Mouse (Mus musculus) bone marrow, adult 2 months (tissue): Measurements from ENCODE around the gene Eif2d. TPM values are rescaled to one million over a fixed set of nuclear protein-coding genes. Genes with fewer than 3 reads are reported as not detected.

ENCODE experiments used
- H3K27ac ChIP-seq: fragments of 200-500 bp; 2 replicates; pipeline ENCODE4 v1.5.1; 2012; ENCODE audit warnings: low read depth, mild to moderate bottlenecking, control low read depth, inconsistent platforms, low read length; ENCODE audit not compliant: control insufficient read depth, poor library complexity, insufficient read depth
- H3K4me1 ChIP-seq: fragments of 200-500 bp; 2 replicates; pipeline ENCODE4 v1.6.1; 2011; ENCODE audit warnings: low read length; ENCODE audit not compliant: control insufficient read depth, insufficient read depth
- H3K4me3 ChIP-seq: fragments of 200-500 bp; replicated peaks from 2 replicates; pipeline ENCODE3; 2011; ENCODE audit warnings: mild to moderate bottlenecking, low read depth, low read length, control low read depth; ENCODE audit not compliant: control insufficient read depth
- CTCF ChIP-seq: fragments of 200-500 bp; IDR thresholded peaks from 2 replicates; pipeline ENCODE4 v1.5.1; 2011; ENCODE audit warnings: low read length, control low read depth; ENCODE audit not compliant: control insufficient read depth, insufficient read depth
- POLR2A ChIP-seq: fragments of 200-500 bp; IDR thresholded peaks from 2 replicates; pipeline ENCODE4 v1.6.1; 2011; ENCODE audit warnings: low read depth, mild to moderate bottlenecking, control low read depth, low read length, borderline replicate concordance; ENCODE audit not compliant: control insufficient read depth
- WGBS: fragments of 180-500 bp; shearing (Covaris S2); methylation state at CpG from one replicate; pipeline ENCODE4 v1.1.7; 2018; 5-methylcytosine and 5-hydroxymethylcytosine counted together
- polyA plus RNA-seq: library from polyadenylated mRNA; stranded (reverse); fragments of >200 nt; gene quantifications from 2 replicates; pipeline ENCODE4 v1.2.4, GENCODE M21; 2011; ENCODE audit warnings: low replicate concordance; ENCODE audit not compliant: missing spikeins, insufficient read depth, insufficient read length

Eif2d gene
- polyA plus RNA-seq, 1 experiment: 25.3 TPM

- H3K4me1 ChIP-seq: peaks cover 21% of the 10 kb centered on the region
- 47% methylated on average over 8 of the region's 8 CpGs for WGBS
- no peak overlapping the region for H3K4me3 ChIP-seq
- TF ChIP-seq CTCF (no peak), POLR2A (no peak)
- H3K27ac ChIP-seq: no peak overlapping the region
These were observed 32.1 kb downstream of the Eif2d start for GRCm38 (mm10) chr1:131184956-131185660.

- H3K4me3 ChIP-seq: no peak overlapping the region
- H3K4me1 ChIP-seq: peaks cover 21% of the 10 kb centered on the region
- TF ChIP-seq POLR2A: no peak
- TF ChIP-seq CTCF: no peak
- H3K27ac ChIP-seq: 0 out of 2 replicates have a peak overlapping the region, but pooled peaks have one; percentile 25
- 83% methylated on average over 13 of the region's 13 CpGs for WGBS
These were observed 33.0 kb downstream of the Eif2d start for GRCm38 (mm10) chr1:131185821-131186506.

DNA sequence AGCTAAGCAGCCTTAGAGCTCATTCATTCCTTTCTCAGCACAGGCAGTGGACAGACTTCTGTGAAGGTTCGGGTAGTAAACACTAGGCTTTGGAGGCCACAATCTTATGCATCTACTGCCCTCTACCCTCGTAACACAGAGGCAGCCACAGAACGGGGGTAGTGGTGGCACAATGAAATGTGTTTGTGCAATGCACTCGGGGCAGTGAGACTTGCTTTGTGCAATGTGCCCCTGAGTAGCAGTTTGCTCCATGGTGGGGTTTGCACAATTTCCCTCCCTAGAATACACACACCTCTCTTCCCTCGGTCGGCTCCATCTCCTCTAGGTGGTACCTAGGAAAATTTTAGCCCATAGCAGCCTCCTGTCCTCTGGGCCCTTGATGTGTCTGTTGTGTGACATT is 34.0 kb downstream of the Eif2d start:
- 44% methylated on average over 6 of the region's 6 CpGs for WGBS
- TF ChIP-seq POLR2A (no peak), CTCF (0 out of 2 replicates have a peak, but pooled peaks have one; percentile 8)
- peaks cover 20% of the 10 kb centered on the region for H3K4me1 ChIP-seq

GRCm38 (mm10) chr1:131187856-131188255 is 34.9 kb downstream of the Eif2d start:
- Histone ChIP-seq H3K27ac (peak overlapping the region; percentile 82), H3K4me1 (peaks cover 22% of the 10 kb centered on the region), H3K4me3 (no peak overlapping the region)
- 76% methylated on average over 5 of the region's 5 CpGs for WGBS
- TF ChIP-seq POLR2A: no peak
- no peak for TF ChIP-seq CTCF

More for the DNA sequence above, 34.0 kb downstream of the Eif2d start:
- H3K27ac ChIP-seq: peak overlapping the region; percentile 39; the same call in 1 of the 2 replicates
- no peak overlapping the region for H3K4me3 ChIP-seq

GRCm38 (mm10) chr1:131188655-131189054 is 35.7 kb downstream of the Eif2d start:
- Histone ChIP-seq H3K27ac (peak overlapping the region; percentile 85), H3K4me1 (peaks cover 19% of the 10 kb centered on the region), H3K4me3 (no peak overlapping the region)
- TF ChIP-seq POLR2A (no peak), CTCF (no peak)
- 20% methylated on average over 5 of the region's 5 CpGs for WGBS

DNA sequence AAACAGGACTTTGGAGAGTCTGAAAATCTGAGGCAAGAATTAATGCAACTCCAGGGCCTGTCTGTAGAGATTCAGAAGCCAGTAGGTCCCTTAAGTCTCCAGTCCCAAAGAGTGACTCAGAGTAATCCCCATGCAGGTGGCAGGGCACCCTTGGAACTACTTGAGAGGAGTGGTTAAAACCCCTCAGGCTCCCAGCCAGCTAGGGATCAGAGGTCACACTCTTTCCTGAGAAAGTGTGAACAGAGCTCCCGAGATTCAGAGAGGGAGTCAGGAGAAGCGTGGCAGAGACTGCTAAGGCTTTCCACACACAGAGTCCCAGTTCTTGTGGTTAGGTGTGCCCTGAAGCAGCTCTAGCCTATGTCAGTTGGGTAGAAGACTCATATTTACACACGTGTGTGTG is 40.8 kb downstream of the Eif2d start:
- TF ChIP-seq POLR2A: no peak
- no peak for TF ChIP-seq CTCF
- peaks cover 11% of the 10 kb centered on the region for H3K4me1 ChIP-seq
- H3K27ac ChIP-seq: no peak overlapping the region
- WGBS: 71% methylated on average over 3 of the region's 3 CpGs
- no peak overlapping the region for H3K4me3 ChIP-seq

GRCm38 (mm10) chr1:131195653-131196052 is 42.7 kb downstream of the Eif2d start:
- H3K27ac ChIP-seq: no peak overlapping the region
- TF ChIP-seq POLR2A: no peak
- no peak for TF ChIP-seq CTCF
- peaks cover 6% of the 10 kb centered on the region for H3K4me1 ChIP-seq
- 57% methylated on average over 7 of the region's 7 CpGs for WGBS
- no peak overlapping the region for H3K4me3 ChIP-seq

GRCm38 (mm10) chr1:131196107-131196506 is 43.1 kb downstream of the Eif2d start:
- TF ChIP-seq POLR2A: no peak
- no peak for TF ChIP-seq CTCF
- H3K4me3 ChIP-seq: no peak overlapping the region
- H3K27ac ChIP-seq: no peak overlapping the region
- 59% methylated on average over 2 of the region's 2 CpGs for WGBS
- peaks cover 6% of the 10 kb centered on the region for H3K4me1 ChIP-seq
